Mouse (Mus musculus) limb, embryonic 11.5 days (tissue): ENCODE data around the gene Gm43720. TPM values are rescaled to one million over a fixed set of nuclear protein-coding genes. Genes with fewer than 3 reads are reported as not detected.
A peak's percentile ranks its signal among the peaks of the same experiment; 100 is the strongest.

Experiments used
- ATAC-seq: fragments of 200-750 bp; cut with Nextera tagmentation; 2 replicates; pipeline ENCODE4 v1.8.0; 2017; ENCODE audit warnings: low read depth; ENCODE audit not compliant: insufficient number of reproducible peaks, low FRiP score, low TSS enrichment
- DNase-seq: peaks from one replicate; pipeline ENCODE4 v3.0.0-alpha.2; 2015; ENCODE audit warnings: low spot score
- H3K27ac ChIP-seq: fragments of 300-500 bp; sonication (generic); replicated peaks from 2 replicates; pipeline ENCODE4 v1.5.1; 2014; ENCODE audit warnings: low read depth, mild to moderate bottlenecking, low read length
- H3K27me3 ChIP-seq: fragments of 300-500 bp; sonication (generic); 2 replicates; pipeline ENCODE4 v1.6.1; 2014; ENCODE audit warnings: mild to moderate bottlenecking, low read length, mixed read lengths; ENCODE audit not compliant: control insufficient read depth, insufficient read depth
- H3K36me3 ChIP-seq: fragments of 300-500 bp; sonication (generic); 2 replicates; pipeline ENCODE4 v1.6.1; 2014; ENCODE audit warnings: mild to moderate bottlenecking, low read length, moderate library complexity, mixed read lengths; ENCODE audit not compliant: control insufficient read depth, insufficient read depth
- H3K4me1 ChIP-seq: fragments of 300-500 bp; sonication (generic); 2 replicates; pipeline ENCODE4 v1.6.1; 2014; ENCODE audit warnings: low read length, mixed read lengths; ENCODE audit not compliant: control insufficient read depth, insufficient read depth
- H3K4me2 ChIP-seq: fragments of 300-500 bp; sonication (generic); 2 replicates; pipeline ENCODE4 v1.6.1; 2014; ENCODE audit warnings: low read depth, mild to moderate bottlenecking, moderate library complexity; ENCODE audit not compliant: severe bottlenecking
- H3K4me3 ChIP-seq: fragments of 300-500 bp; sonication (generic); 2 replicates; pipeline ENCODE4 v1.5.1; 2014; ENCODE audit warnings: low read depth, low read length
- H3K9ac ChIP-seq: fragments of 300-500 bp; sonication (generic); 2 replicates; pipeline ENCODE4 v1.6.1; 2014; ENCODE audit warnings: mild to moderate bottlenecking, low read length
- H3K9me3 ChIP-seq: fragments of 300-500 bp; sonication (generic); 2 replicates; pipeline ENCODE4 v1.6.1; 2016; ENCODE audit warnings: low read length; ENCODE audit not compliant: control insufficient read depth
- WGBS: fragments of 180-500 bp; shearing (Covaris S2); extraction: QIAGEN DNeasy Blood & Tissue Kit; methylation state at CpG from one replicate; pipeline ENCODE4 v1.1.7; 2014; 5-methylcytosine and 5-hydroxymethylcytosine counted together
- polyA plus RNA-seq: library from polyadenylated mRNA; unstranded; fragments of >200 nt; fragmentation: Nextera tagmentation; extraction: Ambion mirVana; gene quantifications from 2 replicates; pipeline ENCODE4 v1.2.1, GENCODE M21; 2014

Gene Gm43720
- polyA plus RNA-seq = 0.03 and 0.24 TPM in 2 replicates

DNA sequence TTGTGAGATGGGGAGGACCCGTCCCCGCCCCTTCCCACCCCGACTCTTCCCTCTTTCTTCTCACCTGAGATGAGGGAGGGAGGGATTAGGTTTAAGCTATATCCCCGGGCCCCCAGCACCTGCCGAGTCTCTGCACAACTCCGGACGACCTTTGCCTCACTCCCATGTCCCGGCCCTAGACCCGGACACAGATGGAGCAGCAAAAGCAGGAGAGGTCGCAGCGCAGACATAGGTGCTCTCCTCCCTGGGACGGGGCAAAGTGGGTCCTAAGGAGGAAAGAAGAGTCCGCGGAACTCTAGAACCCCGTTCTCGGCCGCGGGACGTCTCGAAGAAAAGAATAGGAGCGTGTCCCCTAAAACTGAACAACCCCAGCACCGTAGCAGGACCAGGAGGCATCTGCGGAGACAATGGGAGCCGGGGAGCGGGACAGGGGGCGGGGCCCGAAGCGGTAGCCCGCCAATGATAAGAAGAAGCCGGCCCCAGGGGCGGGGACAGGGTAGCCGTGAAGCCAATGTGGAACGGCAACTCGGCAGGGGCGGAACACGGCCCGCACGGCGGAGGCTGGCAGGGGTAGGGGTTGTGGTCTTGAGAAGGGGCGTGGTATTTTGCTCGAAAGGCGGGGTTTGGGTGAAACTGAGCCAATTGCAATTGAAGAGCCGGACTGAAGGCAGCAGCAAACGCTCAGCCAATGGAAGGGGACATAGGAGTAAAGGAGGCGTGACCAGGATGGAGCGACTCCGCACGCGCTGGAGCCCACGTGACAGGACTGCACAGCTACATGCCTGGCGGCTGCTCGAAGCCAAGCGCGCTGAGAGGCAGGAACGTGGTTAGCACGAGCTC lies at the start of gene Gm43720, which contains the start of the genes Gpc2 and Stag3:
Gene Gm43720 (minus strand): TSS at position 374 of the 840 bp plus-strand sequence.
Gene Gpc2 (minus strand): TSS at position 421 of the 840 bp plus-strand sequence.
Gene Stag3 (plus strand): TSS at position 656 of the 840 bp plus-strand sequence.
- under 1% methylated on average over 56 of the region's 56 CpGs for WGBS
- peak; percentile 99 for DNase-seq
- peak within 1 kb of the TSS; percentile 82 for H3K4me3 ChIP-seq
- peak within 1 kb of the TSS; percentile 64 for H3K4me2 ChIP-seq
- H3K36me3 ChIP-seq = peaks cover 4% of the 10 kb centered on the region; the same call in 1 of the 2 replicates
- H3K9ac ChIP-seq = peak within 1 kb of the TSS; percentile 93
- H3K9me3 ChIP-seq = no peaks in the 10 kb centered on the region
- peak; percentile 99 for ATAC-seq
- H3K27ac ChIP-seq = peak within 1 kb of the TSS; percentile 42; the same call in 1 of the 2 replicates
- peaks cover 31% of the 10 kb centered on the region for H3K4me1 ChIP-seq
- H3K27me3 ChIP-seq = no peaks in the 10 kb centered on the region

DNA sequence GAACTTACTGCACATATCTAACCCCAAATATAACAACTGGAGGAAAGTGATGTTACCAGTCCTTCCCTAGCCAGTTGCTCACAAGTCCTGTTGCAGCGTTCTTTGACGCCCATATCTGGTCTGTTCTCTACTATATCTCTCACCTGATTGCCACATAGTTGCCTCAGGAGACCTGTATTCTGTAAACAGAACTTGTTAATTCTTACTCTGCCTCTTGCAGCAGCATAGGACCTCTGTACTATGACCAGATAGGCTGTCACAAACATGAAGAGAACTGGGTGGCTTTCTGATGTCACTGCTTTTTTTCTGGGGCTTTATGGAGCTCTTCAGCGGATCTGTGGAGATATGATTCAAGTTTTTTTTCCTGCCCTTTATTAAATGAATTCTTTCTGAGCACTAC lies 33.0 kb upstream of the Gm43720 start:
- Histone ChIP-seq H3K4me3 (no peak overlapping the region), H3K4me1 (no peaks in the 10 kb centered on the region), H3K4me2 (no peak overlapping the region), H3K27me3 (no peaks in the 10 kb centered on the region), H3K36me3 (no peaks in the 10 kb centered on the region), H3K9me3 (no peaks in the 10 kb centered on the region), H3K27ac (no peak overlapping the region), H3K9ac (no peak overlapping the region)
- ATAC-seq = no peak
- WGBS = 89% methylated on average over 3 of the region's 3 CpGs
- no peak for DNase-seq

DNA sequence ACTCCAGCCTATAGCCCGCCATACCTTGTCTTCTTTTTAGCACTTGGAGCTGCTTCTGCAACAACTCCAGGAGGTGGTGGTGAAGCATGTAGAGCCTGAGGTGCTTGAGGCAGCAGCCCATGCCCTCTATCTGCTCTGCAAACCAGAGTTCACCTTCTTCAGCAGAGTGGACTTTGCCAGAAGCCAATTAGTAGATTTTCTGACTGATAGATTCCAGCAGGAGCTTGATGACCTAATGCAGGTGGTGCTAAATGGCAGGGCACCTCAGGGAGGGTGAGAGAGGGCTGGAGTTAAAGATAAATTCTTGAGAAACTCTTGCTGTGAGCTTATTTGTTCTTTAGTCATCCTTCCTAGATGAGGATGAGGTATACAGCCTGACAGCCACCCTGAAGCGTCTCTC lies 19.9 kb upstream of the Gm43720 start:
- no peak overlapping the region for H3K27ac ChIP-seq
- no peak for ATAC-seq
- no peak for DNase-seq
- 73% methylated on average over 2 of the region's 2 CpGs for WGBS
- no peaks in the 10 kb centered on the region for H3K36me3 ChIP-seq
- no peak overlapping the region for H3K4me3 ChIP-seq
- no peak overlapping the region for H3K9ac ChIP-seq
- no peaks in the 10 kb centered on the region for H3K27me3 ChIP-seq
- H3K4me1 ChIP-seq = no peaks in the 10 kb centered on the region
- H3K4me2 ChIP-seq = no peak overlapping the region
- H3K9me3 ChIP-seq = no peaks in the 10 kb centered on the region

DNA sequence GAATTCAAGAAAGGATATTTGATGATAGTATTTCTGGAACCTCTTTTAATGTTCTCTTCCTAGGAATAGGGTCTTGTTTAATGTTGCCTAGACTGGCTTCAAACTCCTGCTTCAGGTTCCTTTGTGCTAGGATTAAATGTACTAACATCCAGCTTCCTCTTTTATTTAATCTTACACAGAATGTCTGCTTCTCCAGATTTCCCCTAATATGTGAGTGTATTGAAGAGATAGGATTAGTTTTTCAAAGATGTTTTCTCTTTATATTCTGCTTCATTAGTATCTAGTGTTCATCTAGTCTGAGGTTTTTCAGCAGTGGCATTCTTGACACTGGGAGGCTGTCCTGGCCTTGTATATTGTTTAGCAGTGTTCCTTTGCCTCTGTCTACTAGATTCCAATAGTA lies 14.4 kb upstream of the Gm43720 start:
- no peaks in the 10 kb centered on the region for H3K27me3 ChIP-seq
- no peak overlapping the region for H3K9ac ChIP-seq
- ATAC-seq (no peak), DNase-seq (no peak)
- no peaks in the 10 kb centered on the region for H3K9me3 ChIP-seq
- no peaks in the 10 kb centered on the region for H3K4me1 ChIP-seq
- H3K27ac ChIP-seq = no peak overlapping the region
- no peak overlapping the region for H3K4me3 ChIP-seq
- H3K36me3 ChIP-seq = no peaks in the 10 kb centered on the region
- no peak overlapping the region for H3K4me2 ChIP-seq

- no peaks in the 10 kb centered on the region for H3K4me1 ChIP-seq
- no peaks in the 10 kb centered on the region for H3K36me3 ChIP-seq
- H3K27me3 ChIP-seq = no peaks in the 10 kb centered on the region
- no peaks in the 10 kb centered on the region for H3K9me3 ChIP-seq
- DNase-seq = no peak
- H3K4me3 ChIP-seq = no peak overlapping the region
- H3K4me2 ChIP-seq = no peak overlapping the region
- H3K9ac ChIP-seq = no peak overlapping the region
- 90% methylated on average over 1 of the region's 1 CpGs for WGBS
- H3K27ac ChIP-seq = no peak overlapping the region
- ATAC-seq = no peak
These were observed 11.9 kb upstream of the Gm43720 start for GRCm38 (mm10) chr5:138291638-138292037.

- no peak overlapping the region for H3K4me3 ChIP-seq
- no peak for DNase-seq
- no peak for ATAC-seq
- no peak overlapping the region for H3K9ac ChIP-seq
- no peaks in the 10 kb centered on the region for H3K27me3 ChIP-seq
- no peaks in the 10 kb centered on the region for H3K36me3 ChIP-seq
- no peaks in the 10 kb centered on the region for H3K9me3 ChIP-seq
- H3K4me1 ChIP-seq = no peaks in the 10 kb centered on the region
- no peak overlapping the region for H3K4me2 ChIP-seq
- WGBS = 76% methylated on average over 3 of the region's 3 CpGs
- H3K27ac ChIP-seq = no peak overlapping the region
These were observed 8.1 kb upstream of the Gm43720 start for GRCm38 (mm10) chr5:138287861-138288260.

GRCm38 (mm10) chr5:138283540-138283939 lies 3.8 kb upstream of the Gm43720 start:
- H3K27me3 ChIP-seq = no peaks in the 10 kb centered on the region
- no peak overlapping the region for H3K9ac ChIP-seq
- no peak overlapping the region for H3K27ac ChIP-seq
- no peak overlapping the region for H3K4me3 ChIP-seq
- H3K4me1 ChIP-seq = peaks cover 6% of the 10 kb centered on the region
- ATAC-seq = no peak
- H3K36me3 ChIP-seq = no peaks in the 10 kb centered on the region
- no peak overlapping the region for H3K4me2 ChIP-seq
- WGBS = 49% methylated on average over 1 of the region's 1 CpGs
- H3K9me3 ChIP-seq = no peaks in the 10 kb centered on the region
- no peak for DNase-seq

- Histone ChIP-seq H3K27ac (no peak overlapping the region), H3K4me3 (no peak overlapping the region), H3K9ac (no peak overlapping the region), H3K4me1 (peaks cover 12% of the 10 kb centered on the region), H3K36me3 (peaks cover 2% of the 10 kb centered on the region; the same call in 1 of the 2 replicates), H3K4me2 (no peak overlapping the region), H3K9me3 (no peaks in the 10 kb centered on the region), H3K27me3 (no peaks in the 10 kb centered on the region)
- ATAC-seq (no peak), DNase-seq (no peak)
- WGBS = 84% methylated on average over 2 of the region's 2 CpGs
These were observed 2.0 kb upstream of the Gm43720 start for GRCm38 (mm10) chr5:138281798-138282197.
